Mouse (Mus musculus): ENCODE results near the gene A430078G23Rik. TPM values are rescaled to one million over a fixed set of nuclear protein-coding genes. Genes with fewer than 3 reads are reported as not detected.
A peak's percentile ranks its signal among the peaks of the same experiment; 100 is the strongest.
"Not testable (repeated sequence)": the region's sequence is repeated elsewhere in the genome, so short reads cannot be mapped to it uniquely, and the experiment has no call there.

A430078G23Rik gene
- total RNA-seq (2015; ENCODE audit: low replicate concordance) = 1.3 and 2.3 TPM in 2 replicates
- total RNA-seq (2017; ENCODE audit: low replicate concordance) = 3.5 and 4.0 TPM in 2 replicates

- no peak for ATAC-seq (replicated peaks; ENCODE audit: low FRiP score, poor library complexity, severe bottlenecking)
Observed at GRCm38 (mm10) chr8:3353189-3353810, at the start of gene A430078G23Rik. TSS of gene A430078G23Rik (plus strand) at chr8:3353415.

DNA sequence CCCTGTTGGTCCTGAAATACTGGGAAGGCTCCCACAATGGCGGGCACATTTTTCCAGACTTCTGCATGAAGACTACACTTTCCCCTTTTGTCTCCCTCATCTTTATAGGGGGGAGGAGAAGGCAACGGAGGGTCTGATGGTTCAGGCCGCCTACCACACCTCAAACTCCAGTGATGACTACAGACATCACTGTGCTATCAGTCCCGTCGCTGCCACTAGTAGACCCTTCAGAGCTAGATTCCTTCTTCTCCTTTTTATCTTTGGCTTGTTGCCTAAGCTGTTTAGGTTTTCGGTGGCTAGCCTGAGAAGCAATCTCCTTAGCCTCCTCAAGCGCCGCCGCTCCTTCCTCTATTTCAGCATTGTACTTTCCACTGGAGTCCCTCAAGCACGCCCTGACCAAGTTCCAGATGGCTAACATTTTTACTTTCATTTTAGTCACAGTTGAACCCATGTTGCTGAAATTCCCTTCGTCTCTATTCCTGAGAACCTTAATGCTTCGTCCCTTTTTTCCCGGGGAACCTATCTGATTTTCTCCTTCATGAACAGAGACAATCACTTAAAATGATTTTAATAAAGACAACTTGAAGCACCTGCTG is 44.9 kb upstream of the A430078G23Rik start:
- ATAC-seq (replicated peaks; ENCODE audit: low FRiP score, poor library complexity, severe bottlenecking) = not testable (repeated sequence)

GRCm38 (mm10) chr8:3309636-3310035 is 43.6 kb upstream of the A430078G23Rik start:
- ATAC-seq (replicated peaks; ENCODE audit: low FRiP score, poor library complexity, severe bottlenecking) = no peak

- ATAC-seq (replicated peaks; ENCODE audit: low FRiP score, poor library complexity, severe bottlenecking) = no peak
Observed at GRCm38 (mm10) chr8:3311482-3311881, 41.7 kb upstream of the A430078G23Rik start.

GRCm38 (mm10) chr8:3313417-3313816 is 39.8 kb upstream of the A430078G23Rik start:
- ATAC-seq (replicated peaks; ENCODE audit: low FRiP score, poor library complexity, severe bottlenecking) = not testable (repeated sequence)

DNA sequence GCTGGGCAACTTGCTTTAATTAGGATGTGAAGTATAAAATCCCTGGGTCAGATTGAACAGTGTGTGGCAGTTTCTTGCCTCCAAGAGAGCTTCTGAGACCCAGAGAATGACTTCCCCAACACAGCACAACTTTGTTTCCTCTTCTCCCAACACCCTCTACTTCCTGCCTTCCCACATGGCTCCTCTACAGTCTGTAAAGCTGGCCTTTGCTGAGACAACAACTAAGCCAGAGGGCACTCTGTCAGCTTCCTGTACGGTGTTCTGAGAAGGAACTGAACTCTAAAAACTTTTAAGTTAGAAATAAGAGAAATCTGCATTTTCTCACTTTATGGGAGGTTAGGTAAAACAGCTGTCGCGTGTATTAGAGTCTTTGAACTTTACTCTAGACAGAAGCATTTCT is 39.4 kb upstream of the A430078G23Rik start:
- ATAC-seq (replicated peaks; ENCODE audit: low FRiP score, poor library complexity, severe bottlenecking) = no peak

DNA sequence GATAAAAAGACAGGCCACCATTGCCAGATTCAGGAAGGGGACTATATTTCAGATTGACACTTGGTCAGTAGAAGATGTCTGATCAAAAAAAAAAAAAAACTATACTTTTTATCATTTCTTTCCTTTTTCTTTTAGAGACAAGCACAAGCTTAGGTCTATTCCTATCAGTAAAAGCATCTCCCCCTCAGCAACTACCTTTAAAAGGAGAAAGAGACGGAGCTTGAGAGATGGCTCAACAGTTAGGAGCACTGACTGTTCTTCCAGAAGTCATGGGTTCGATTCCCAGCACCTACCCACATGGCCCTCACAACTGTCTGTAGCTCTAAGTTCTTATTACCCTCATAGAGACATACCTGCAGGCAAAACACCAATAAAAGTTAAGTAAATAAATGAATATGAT is 38.9 kb upstream of the A430078G23Rik start:
- ATAC-seq (replicated peaks; ENCODE audit: low FRiP score, poor library complexity, severe bottlenecking) = no peak

DNA sequence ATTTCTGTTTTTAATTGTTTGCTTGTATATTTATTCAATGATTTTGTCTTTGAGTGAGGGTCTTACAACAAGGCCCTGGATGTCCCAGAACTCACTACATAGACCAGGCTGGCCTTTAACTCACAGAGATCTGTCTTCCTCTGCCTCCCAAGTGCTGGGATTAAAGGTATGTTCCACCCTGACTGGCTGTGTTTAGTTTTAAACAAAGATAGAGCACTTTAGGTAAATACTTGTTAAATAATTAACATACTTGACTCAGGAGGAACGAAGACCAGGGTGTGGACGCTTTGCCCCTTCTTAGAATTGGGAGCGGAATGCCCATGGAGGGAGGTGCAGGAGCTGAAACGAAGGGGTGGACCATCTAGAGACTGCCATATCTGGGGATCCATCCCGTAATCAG is 36.6 kb upstream of the A430078G23Rik start:
- no peak for ATAC-seq (replicated peaks; ENCODE audit: low FRiP score, poor library complexity, severe bottlenecking)

DNA sequence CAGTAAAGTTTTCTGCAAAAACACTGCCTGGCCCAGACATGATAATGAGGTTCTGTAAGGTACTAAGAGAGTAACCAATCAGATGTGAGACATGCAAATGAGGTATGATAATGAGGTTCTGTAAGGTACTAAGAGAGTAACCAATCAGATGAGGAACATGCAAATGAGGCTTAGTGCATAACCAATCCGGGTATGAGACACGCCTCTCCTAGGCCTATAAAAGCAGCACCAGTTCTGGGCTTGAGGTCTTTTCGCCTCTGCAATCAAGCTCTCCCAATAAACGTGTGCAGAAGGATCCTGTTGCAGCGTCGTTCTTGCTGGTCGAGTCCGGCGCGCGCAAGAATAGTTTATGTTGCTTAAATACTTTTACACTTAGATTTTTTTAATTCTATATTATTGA is 33.9 kb upstream of the A430078G23Rik start:
- ATAC-seq (replicated peaks; ENCODE audit: low FRiP score, poor library complexity, severe bottlenecking) = not testable (repeated sequence)

DNA sequence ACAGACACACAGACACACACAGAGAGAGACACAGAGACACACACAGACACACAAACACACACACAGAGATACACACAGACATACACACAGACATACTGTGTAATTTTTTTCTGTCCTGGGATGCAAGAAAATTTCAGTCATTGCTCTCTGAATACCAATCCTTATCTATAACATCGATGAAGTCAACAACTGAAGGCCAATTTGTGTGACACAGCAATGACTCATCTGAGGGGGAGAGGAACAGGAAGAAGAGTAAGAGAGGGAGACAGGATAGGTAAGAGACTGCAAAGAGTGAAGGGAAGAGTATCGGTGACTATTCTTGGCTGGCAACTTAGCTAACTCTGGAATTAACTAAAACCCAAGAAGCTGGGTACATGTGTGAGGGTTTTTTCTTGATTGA is 29.0 kb upstream of the A430078G23Rik start:
- ATAC-seq (replicated peaks; ENCODE audit: low FRiP score, poor library complexity, severe bottlenecking) = no peak

DNA sequence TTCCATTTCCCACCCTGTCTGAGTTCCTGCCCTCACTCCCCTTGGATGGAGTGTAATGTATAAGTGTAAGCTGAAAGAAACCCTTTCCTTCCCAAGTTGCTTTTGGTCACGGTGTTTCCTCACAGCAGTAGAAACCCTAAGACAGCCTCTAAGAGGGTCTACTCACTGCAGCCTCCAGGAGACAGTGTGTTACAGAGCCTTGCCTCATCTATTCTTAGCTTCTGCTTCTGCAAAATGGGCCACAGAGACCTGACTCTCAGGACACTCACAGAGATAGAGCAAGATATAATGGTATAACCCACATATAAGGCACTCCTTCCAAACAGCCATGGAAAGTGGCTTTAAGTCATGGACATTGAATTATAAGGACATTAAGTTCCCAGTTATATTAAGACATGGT is 26.2 kb upstream of the A430078G23Rik start:
- ATAC-seq (replicated peaks; ENCODE audit: low FRiP score, poor library complexity, severe bottlenecking) = no peak

DNA sequence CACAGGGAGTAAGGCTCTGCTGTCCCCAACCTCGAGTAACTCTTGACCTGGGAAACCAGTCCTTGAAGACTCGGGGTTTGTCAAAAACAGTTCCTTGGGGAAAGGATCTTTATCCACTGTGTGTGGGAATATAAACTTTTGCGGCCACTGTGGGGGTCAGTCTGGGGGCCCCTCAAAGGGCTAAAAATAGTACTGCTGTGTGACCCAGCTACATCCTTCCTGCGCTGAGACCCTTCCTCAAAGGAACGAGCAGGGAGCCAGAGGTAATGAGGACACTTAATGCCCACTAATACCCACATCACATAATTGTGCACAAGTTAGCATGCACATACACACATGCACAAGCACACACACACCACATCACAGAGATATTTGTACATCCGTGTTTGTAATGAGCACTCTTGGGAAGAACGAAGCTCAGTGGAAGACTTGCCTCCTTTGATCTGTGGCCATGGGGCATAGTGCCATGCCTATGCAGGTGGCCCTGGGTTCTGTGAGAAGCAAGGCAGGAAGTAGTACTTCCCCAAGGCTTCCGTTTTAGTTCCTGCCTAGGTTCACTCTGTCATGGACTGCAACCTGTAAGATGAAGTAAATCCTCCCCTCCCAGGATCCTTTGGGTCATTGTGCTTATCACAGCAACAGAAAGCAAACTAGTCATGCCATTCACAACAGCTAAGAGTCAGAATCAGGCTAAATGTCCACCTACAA is 25.5 kb upstream of the A430078G23Rik start:
- no peak for ATAC-seq (replicated peaks; ENCODE audit: low FRiP score, poor library complexity, severe bottlenecking)

GRCm38 (mm10) chr8:3330662-3331061 is 22.6 kb upstream of the A430078G23Rik start:
- ATAC-seq (replicated peaks; ENCODE audit: low FRiP score, poor library complexity, severe bottlenecking) = peak; percentile 73

- no peak for ATAC-seq (replicated peaks; ENCODE audit: low FRiP score, poor library complexity, severe bottlenecking)
Observed at GRCm38 (mm10) chr8:3331692-3332091, 21.5 kb upstream of the A430078G23Rik start.

DNA sequence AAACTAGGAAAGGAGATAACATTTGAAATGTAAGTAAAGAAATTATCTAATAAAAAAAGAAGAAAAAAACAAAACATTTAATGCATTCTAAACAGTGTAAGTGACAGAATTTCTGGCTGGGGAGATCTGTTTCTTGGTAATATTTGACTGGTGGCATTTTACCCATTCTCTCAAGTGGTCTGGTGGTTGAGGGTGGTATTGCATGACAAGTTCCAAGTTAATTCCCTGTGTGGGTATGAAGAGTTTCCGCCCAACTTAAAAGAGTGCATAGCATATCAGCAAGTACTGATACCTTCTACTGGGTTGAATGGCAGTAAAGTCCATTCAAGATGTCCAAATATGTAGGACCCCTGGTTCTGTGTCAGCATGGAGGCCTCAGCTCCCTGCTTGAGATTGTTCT is 17.3 kb upstream of the A430078G23Rik start:
- ATAC-seq (replicated peaks; ENCODE audit: low FRiP score, poor library complexity, severe bottlenecking) = no peak

DNA sequence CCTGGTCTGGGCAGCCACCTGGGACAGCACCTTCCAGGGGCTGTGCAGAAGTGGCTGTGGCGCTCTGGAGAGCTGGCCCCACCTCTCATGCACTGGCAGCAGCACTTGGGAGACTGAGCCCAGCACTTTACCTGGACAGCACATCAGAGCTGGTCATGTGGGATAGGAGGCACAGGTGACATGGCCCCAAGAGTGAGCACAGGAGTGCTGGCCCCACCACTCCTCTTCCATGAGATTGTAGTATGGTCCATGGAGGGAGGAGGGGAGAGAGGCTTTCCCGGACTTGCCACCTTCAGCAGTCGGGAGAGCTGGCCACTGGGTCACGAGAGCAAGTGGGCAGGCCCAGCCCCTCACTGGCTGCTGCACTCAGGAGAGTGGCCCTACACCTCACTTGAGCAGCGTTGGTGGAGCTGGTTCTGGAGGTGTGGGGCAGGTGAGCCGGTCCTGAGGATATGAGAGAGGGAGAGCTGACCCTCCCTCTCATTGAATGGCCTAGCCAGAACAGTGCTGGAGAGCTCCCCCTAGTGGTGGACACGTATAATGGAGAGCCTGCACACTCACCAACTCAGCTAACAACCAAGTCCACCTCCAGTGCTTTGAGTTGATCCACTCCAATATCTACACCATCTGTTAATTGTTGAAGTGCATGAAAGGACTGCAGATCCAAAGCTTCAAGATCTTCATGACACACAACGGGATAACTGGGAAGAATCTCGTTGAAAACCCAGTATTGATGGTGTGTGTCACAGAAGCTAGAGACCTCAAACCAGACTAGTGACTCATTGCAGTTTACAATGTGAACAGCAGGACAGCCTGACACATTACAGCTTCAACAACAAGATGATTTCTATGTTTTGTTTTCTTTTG is 16.3 kb upstream of the A430078G23Rik start:
- peak; percentile 72 for ATAC-seq (replicated peaks; ENCODE audit: low FRiP score, poor library complexity, severe bottlenecking)

DNA sequence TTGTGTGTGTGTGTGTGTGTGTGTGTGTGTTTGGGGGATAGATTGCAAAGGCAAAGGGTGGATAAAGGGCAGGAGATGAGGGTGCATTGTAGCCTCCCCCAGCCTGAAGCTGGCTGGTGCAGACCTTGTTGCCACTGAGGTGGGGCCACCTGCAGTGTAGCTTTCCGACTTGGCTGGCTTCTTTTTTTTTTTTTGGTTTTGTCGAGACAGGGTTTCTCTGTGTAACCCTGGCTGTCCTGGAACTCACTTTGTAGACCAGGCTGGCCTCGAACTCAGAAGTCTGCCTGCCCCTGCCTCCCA is 15.7 kb upstream of the A430078G23Rik start:
- ATAC-seq (replicated peaks; ENCODE audit: low FRiP score, poor library complexity, severe bottlenecking) = not testable (repeated sequence)

DNA sequence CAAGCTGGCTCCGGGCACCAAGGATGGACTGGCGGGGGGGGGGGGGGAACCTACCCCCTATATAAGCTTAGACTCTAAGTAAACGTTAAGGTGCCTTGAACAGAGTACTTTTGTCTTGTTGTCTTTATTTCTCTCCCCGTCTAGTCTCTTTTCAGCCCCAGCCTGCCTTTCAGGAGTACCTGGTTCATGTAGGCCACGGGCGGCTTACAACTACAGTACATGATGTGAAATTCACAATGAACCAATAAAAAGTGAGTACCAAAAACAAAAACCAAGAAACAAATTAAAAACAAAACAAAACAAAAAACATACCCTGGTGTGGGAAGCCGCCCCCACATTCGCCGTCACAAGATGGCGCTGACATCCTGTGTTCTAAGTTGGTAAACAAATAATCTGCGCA is 15.2 kb upstream of the A430078G23Rik start:
- ATAC-seq (replicated peaks; ENCODE audit: low FRiP score, poor library complexity, severe bottlenecking) = no peak

- not testable (repeated sequence) for ATAC-seq (replicated peaks; ENCODE audit: low FRiP score, poor library complexity, severe bottlenecking)
Observed at GRCm38 (mm10) chr8:3340711-3341110, 12.5 kb upstream of the A430078G23Rik start.

DNA sequence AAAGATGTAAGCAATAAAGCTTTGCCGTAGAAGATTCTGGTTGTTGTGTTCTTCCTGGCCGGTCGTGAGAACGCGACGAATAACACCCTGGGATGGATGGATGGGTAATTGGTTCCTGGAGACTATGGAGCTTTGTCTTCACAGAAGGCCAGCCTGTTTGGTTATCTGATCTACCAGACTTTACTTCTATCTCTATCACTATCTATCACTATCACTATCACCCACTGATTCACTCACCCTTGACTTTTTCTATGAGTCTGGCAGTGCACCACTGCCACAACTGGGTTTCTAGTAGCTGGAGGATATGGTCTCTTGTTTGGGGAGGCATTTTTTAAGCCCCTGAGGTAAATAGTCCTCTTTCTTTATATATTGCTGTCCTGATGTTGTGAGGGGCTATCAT is 7.9 kb upstream of the A430078G23Rik start:
- no peak for ATAC-seq (replicated peaks; ENCODE audit: low FRiP score, poor library complexity, severe bottlenecking)

All from erythroblast, adult 5-6 weeks (primary cell).